Mouse (Mus musculus): ENCODE data around the gene Bola3. TPM values are rescaled to one million over a fixed set of nuclear protein-coding genes. Genes with fewer than 3 reads are reported as not detected.
A peak's percentile ranks its signal among the peaks of the same experiment; 100 is the strongest.

Bola3 gene
- polyA plus RNA-seq, 1 experiment from 2014 or later: 162 TPM

DNA sequence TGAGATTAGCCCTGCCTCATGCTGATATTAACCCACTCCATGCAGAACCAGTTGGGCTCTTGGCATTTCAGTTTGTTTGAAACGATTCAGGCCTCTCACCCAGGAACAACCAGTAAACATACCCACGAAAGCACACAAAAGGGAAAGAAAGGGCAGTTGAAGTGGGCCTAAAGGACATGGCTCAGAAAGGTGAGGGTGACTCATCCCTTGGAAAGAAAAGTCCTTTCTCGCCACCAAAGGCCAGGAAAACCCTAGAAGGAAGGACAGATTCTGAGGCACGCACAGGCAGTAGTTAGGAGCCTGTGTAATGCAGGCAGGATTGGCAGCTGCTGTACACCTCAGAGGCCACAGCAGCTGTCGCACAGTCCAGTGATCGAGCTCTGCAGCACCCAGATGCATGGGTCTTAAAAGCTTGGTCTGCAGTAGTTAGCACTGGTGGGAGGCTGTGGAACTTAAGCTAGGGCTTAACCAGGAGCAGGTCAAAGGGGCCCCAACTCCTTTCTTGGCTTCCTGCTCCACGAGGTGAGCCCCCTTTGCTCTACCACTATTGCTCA is 56.6 kb downstream of the Bola3 start:
- Histone ChIP-seq H3K27me3 (ENCODE audit: control insufficient read depth, insufficient read depth, low read length) (no peaks in the 10 kb centered on the region), H3K4me1 (replicated peaks; ENCODE audit: control insufficient read depth, insufficient read depth) (0 out of 2 replicates have a peak, but pooled peaks cover 2% of the 10 kb centered on the region), H3K9me3 (ENCODE audit: control insufficient read depth, low read length) (no peaks in the 10 kb centered on the region), H3K36me3 (ENCODE audit: control insufficient read depth, insufficient read depth, low read length) (peaks cover 24% of the 10 kb centered on the region), H3K9ac (ENCODE audit: low read length) (no peak overlapping the region), H3K4me3 (ENCODE audit: low read depth, low read length) (no peak overlapping the region), H3K27ac (replicated peaks) (peak overlapping the region; percentile 37), H3K4me2 (replicated peaks; ENCODE audit: low read depth) (no peak overlapping the region)
- DNase-seq (ENCODE audit: low spot score): no peak
- 59% methylated on average over 7 of the region's 7 CpGs for WGBS
- TF ChIP-seq CTCF (IDR thresholded peaks at IDR 0.05; ENCODE audit: low read depth) (no peak), EP300 (optimal IDR thresholded peaks at IDR 0.05) (no peak)
- no peak for ATAC-seq (ENCODE audit: low FRiP score, low TSS enrichment)

DNA sequence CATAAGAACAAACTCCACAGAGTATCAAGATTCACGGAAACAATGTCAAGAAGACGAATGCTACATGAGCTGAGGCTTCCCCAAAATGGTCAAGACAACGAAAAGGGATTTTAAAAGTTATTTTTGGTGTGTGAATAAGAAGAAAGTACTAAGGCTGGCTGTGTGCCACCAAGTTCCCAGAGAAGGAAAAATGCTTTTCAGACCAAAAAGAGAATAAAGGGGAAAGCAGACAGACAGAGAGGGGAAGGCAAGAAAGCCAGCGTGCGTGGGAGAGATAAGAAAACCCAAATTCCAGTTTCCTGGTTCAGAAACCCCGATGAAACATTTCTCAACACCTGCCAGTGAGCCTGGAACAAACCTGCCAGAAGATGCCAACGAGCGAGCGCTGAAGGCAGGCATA is 59.6 kb downstream of the Bola3 start:
- Histone ChIP-seq H3K4me2 (replicated peaks; ENCODE audit: low read depth) (no peak overlapping the region), H3K4me1 (replicated peaks; ENCODE audit: control insufficient read depth, insufficient read depth) (peaks cover 18% of the 10 kb centered on the region; the same call in 1 of the 2 replicates), H3K36me3 (ENCODE audit: control insufficient read depth, insufficient read depth, low read length) (peaks cover 12% of the 10 kb centered on the region), H3K4me3 (ENCODE audit: low read depth, low read length) (no peak overlapping the region), H3K9me3 (ENCODE audit: control insufficient read depth, low read length) (no peaks in the 10 kb centered on the region), H3K9ac (ENCODE audit: low read length) (no peak overlapping the region), H3K27ac (replicated peaks) (peak overlapping the region; percentile 81), H3K27me3 (ENCODE audit: control insufficient read depth, insufficient read depth, low read length) (no peaks in the 10 kb centered on the region)
- TF ChIP-seq EP300 (optimal IDR thresholded peaks at IDR 0.05) (no peak), CTCF (IDR thresholded peaks at IDR 0.05; ENCODE audit: low read depth) (no peak)
- DNase-seq (ENCODE audit: low spot score): no peak
- ATAC-seq (ENCODE audit: low FRiP score, low TSS enrichment): no peak
- 41% methylated on average over 9 of the region's 9 CpGs for WGBS

Small RNA genes lying within 50 kb of the gene (microRNA-seq; reads per million reads assigned to microRNA genes)
- not detected for gene Mir6374

Other genes starting within 250 kb of the Bola3 start
- 1.1 and 1.4 TPM in 2 replicates for gene Ccdc142, start 247.5 kb upstream of the Bola3 start, polyA plus RNA-seq (2015; fragmentation: Nextera tagmentation; extraction: Ambion mirVana)
- gene Gm42688, start 247.5 kb upstream of the Bola3 start, polyA plus RNA-seq (2015; fragmentation: Nextera tagmentation; extraction: Ambion mirVana): 1.1 and 1.3 TPM in 2 replicates
- 108 and 117 TPM in 2 replicates for gene Mrpl53, start 240.1 kb upstream of the Bola3 start, polyA plus RNA-seq (2015; fragmentation: Nextera tagmentation; extraction: Ambion mirVana)
- gene Mogs, start 233.7 kb upstream of the Bola3 start, polyA plus RNA-seq (2015; fragmentation: Nextera tagmentation; extraction: Ambion mirVana): 23.2 and 24.4 TPM in 2 replicates
- 57.4 and 59.4 TPM in 2 replicates for gene Wbp1, start 227.6 kb upstream of the Bola3 start, polyA plus RNA-seq (2015; fragmentation: Nextera tagmentation; extraction: Ambion mirVana)
- gene Ino80b, start 223.7 kb upstream of the Bola3 start, polyA plus RNA-seq (2015; fragmentation: Nextera tagmentation; extraction: Ambion mirVana): 7.7 and 9.4 TPM in 2 replicates
- 18.5 and 20.4 TPM in 2 replicates for gene Rtkn, start 213.7 kb upstream of the Bola3 start, polyA plus RNA-seq (2015; fragmentation: Nextera tagmentation; extraction: Ambion mirVana)
- gene Wdr54, start 192.8 kb upstream of the Bola3 start, polyA plus RNA-seq (2015; fragmentation: Nextera tagmentation; extraction: Ambion mirVana): 1.6 and 1.7 TPM in 2 replicates
- 1.1 TPM in 2 replicates for gene 1700003E16Rik, start 192.7 kb upstream of the Bola3 start, polyA plus RNA-seq (2015; fragmentation: Nextera tagmentation; extraction: Ambion mirVana)
- gene Dctn1, start 183.2 kb upstream of the Bola3 start, polyA plus RNA-seq (2015; fragmentation: Nextera tagmentation; extraction: Ambion mirVana): 42.9 and 43.5 TPM in 2 replicates
- gene Slc4a5, start 129.3 kb upstream of the Bola3 start, polyA plus RNA-seq (2015; fragmentation: Nextera tagmentation; extraction: Ambion mirVana): 0.08 and 0.18 TPM in 2 replicates
- 21.1 and 23.0 TPM in 2 replicates for gene Mthfd2, start 23.2 kb upstream of the Bola3 start, polyA plus RNA-seq (2015; fragmentation: Nextera tagmentation; extraction: Ambion mirVana)
- gene Mob1a, start 23.1 kb upstream of the Bola3 start, polyA plus RNA-seq (2015; fragmentation: Nextera tagmentation; extraction: Ambion mirVana): 31.0 and 32.5 TPM in 2 replicates
- gene Tet3, start 109.9 kb downstream of the Bola3 start, polyA plus RNA-seq (2015; fragmentation: Nextera tagmentation; extraction: Ambion mirVana): 21.4 and 22.7 TPM in 2 replicates
- gene Dguok, start 157.8 kb downstream of the Bola3 start, polyA plus RNA-seq (2015; fragmentation: Nextera tagmentation; extraction: Ambion mirVana): 44.2 and 45.8 TPM in 2 replicates
- gene Actg2, start 187.1 kb downstream of the Bola3 start, polyA plus RNA-seq (2015; fragmentation: Nextera tagmentation; extraction: Ambion mirVana): 2,872 and 3,802 TPM in 2 replicates
- gene Stambp, start 223.6 kb downstream of the Bola3 start, polyA plus RNA-seq (2015; fragmentation: Nextera tagmentation; extraction: Ambion mirVana): 26.4 and 26.9 TPM in 2 replicates